Mouse (Mus musculus): Measurements from ENCODE around the gene Ctdspl. TPM values are rescaled to one million over a fixed set of nuclear protein-coding genes. Genes with fewer than 3 reads are reported as not detected.

The Ctdspl gene
- 12.3 and 18.3 TPM in 2 replicates for polyA plus RNA-seq (2012; rRNA removed)

GRCm38 (mm10) chr9:118926111-118926650, at the start of gene Ctdspl:
Ctdspl (plus strand) TSS chr9:118926453.

DNA sequence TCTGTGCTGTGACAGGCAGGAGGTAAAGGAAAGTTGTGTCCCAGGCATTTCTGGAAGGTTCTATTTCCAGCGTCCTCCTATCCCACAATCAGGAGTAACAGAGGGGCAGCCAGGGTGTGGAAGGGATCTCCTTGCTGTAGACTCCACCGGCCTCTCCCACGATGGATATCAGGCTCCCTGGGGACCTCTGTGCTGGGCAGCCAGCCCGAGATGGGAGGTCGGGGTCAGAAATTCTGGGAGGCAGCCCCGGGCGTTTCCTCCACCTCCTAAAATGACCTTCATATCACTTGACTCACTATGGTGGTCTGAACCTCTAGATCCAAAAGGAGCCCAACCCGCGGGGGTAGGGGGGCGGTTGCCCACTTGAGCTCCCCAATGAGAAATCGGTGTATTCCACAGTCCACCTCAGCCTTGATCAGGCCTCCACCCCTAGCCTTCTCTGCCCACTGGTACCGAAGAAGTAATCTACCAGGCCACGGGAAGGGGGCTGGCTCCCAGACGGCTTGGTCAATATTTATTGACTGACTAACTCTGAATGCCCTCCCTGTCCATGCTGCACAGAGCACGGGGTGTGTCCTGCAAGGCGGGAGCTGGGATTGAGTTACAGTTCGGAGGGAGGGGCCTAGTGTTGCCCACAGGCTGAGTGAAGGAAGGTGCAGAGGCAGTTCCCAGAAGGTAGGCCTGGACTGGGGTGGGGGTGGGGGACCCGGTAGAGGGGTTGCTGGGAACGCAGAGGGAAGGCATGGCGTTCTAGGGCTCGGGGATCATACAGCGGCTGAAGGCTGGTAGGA, 126.1 kb downstream of the Ctdspl start, which contains the start of gene Vill:
Gene Vill, plus strand, starts transcription at position 625 of the 791 bp plus-strand sequence.

Other genes with a start within 250 kb of the Ctdspl start
- gene Vill, start 126.3 kb downstream of the Ctdspl start, polyA plus RNA-seq (2012; rRNA removed) = 10.0 and 21.2 TPM in 2 replicates
- 26.3 and 28.3 TPM in 2 replicates for gene Plcd1, start 167.0 kb downstream of the Ctdspl start, polyA plus RNA-seq (2012; rRNA removed)
- gene Dlec1, start 176.0 kb downstream of the Ctdspl start, polyA plus RNA-seq (2012; rRNA removed) = 1.9 and 2.9 TPM in 2 replicates
- 1.3 TPM in 2 replicates for gene Acaa1b, start 230.6 kb downstream of the Ctdspl start, polyA plus RNA-seq (2012; rRNA removed)
- gene Gm47289, start 232.7 kb downstream of the Ctdspl start, polyA plus RNA-seq (2012; rRNA removed) = not detected in 2 replicates